Mouse (Mus musculus) layer of hippocampus, adult 6 months (tissue): ENCODE results near the gene Clec10a. TPM values are rescaled to one million over a fixed set of nuclear protein-coding genes. Genes with fewer than 3 reads are reported as not detected.

ENCODE experiments used
- long read RNA-seq, 2 experiments: library from polyadenylated mRNA; unstranded; transcript quantifications; one replicate each; pipeline ENCODE4 v2.0.0; 2019 to 2020
- polyA plus RNA-seq: library from polyadenylated mRNA; unstranded; fragments of <200 nt; fragmentation: Nextera tagmentation; gene quantifications from 2 replicates; pipeline ENCODE4 v1.2.3, GENCODE M21; 2021

The Clec10a gene
- polyA plus RNA-seq: 0.34 and 0.69 TPM in 2 replicates
- long read RNA-seq, experiment 1: 0 reads
- long read RNA-seq, experiment 2: 0 reads

GRCm38 (mm10) chr11:70155897-70156296 lies at the start of gene Clec10a:
TSS of gene Clec10a (plus strand) at chr11:70156197.

GRCm38 (mm10) chr11:70129926-70130379 lies 26.0 kb upstream of the Clec10a start, which contains the start of gene Mgl2:
TSS of gene Mgl2 (plus strand) at chr11:70130329.

GRCm38 (mm10) chr11:70212423-70212822 lies 56.4 kb downstream of the Clec10a start, which contains the start of gene Slc16a11:
TSS of gene Slc16a11 (plus strand) at chr11:70212752.

Other genes starting within 250 kb of the Clec10a start
- 20.7 and 21.7 TPM in 2 replicates for gene Gps2, start 242.3 kb upstream of the Clec10a start, polyA plus RNA-seq
- 766 and 767 TPM in 2 replicates for gene Eif5a, start 234.2 kb upstream of the Clec10a start, polyA plus RNA-seq
- gene Ybx2, start 220.4 kb upstream of the Clec10a start, polyA plus RNA-seq: 0.35 TPM in 1 of 2 replicates, not detected in the other
- 0.43 and 0.93 TPM in 2 replicates for gene Slc2a4, start 208.0 kb upstream of the Clec10a start, polyA plus RNA-seq
- not detected in 2 replicates for gene Cldn7, start 191.4 kb upstream of the Clec10a start, polyA plus RNA-seq
- gene Ctdnep1, start 175.0 kb upstream of the Clec10a start, polyA plus RNA-seq: 15.1 and 15.6 TPM in 2 replicates
- 101 and 106 TPM in 2 replicates for gene Elp5, start 173.7 kb upstream of the Clec10a start, polyA plus RNA-seq
- gene Gabarap, start 165.1 kb upstream of the Clec10a start, polyA plus RNA-seq: 359 and 408 TPM in 2 replicates
- 8.8 and 10.5 TPM in 2 replicates for gene Phf23, start 160.4 kb upstream of the Clec10a start, polyA plus RNA-seq
- gene Dvl2, start 155.6 kb upstream of the Clec10a start, polyA plus RNA-seq: 1.4 and 1.7 TPM in 2 replicates
- 61.5 and 64.6 TPM in 2 replicates for gene Acadvl, start 140.8 kb upstream of the Clec10a start, polyA plus RNA-seq
- 64.5 and 70.1 TPM in 2 replicates for gene Dlg4, start 139.3 kb upstream of the Clec10a start, polyA plus RNA-seq
- gene Asgr1, start 102.1 kb upstream of the Clec10a start, polyA plus RNA-seq: 0.48 and 2.2 TPM in 2 replicates
- gene Asgr2, start 63.6 kb upstream of the Clec10a start, polyA plus RNA-seq: not detected in 2 replicates
- gene Mgl2, start 25.9 kb upstream of the Clec10a start, polyA plus RNA-seq: 0.34 and 0.46 TPM in 2 replicates
- 4.8 and 6.3 TPM in 2 replicates for gene Slc16a11, start 56.6 kb downstream of the Clec10a start, polyA plus RNA-seq
- 2.4 and 3.5 TPM in 2 replicates for gene Slc16a13, start 64.9 kb downstream of the Clec10a start, polyA plus RNA-seq
- 0.25 and 0.31 TPM in 2 replicates for gene Bcl6b, start 73.6 kb downstream of the Clec10a start, polyA plus RNA-seq
- 75.4 and 84.9 TPM in 2 replicates for gene 0610010K14Rik, start 81.7 kb downstream of the Clec10a start, polyA plus RNA-seq
- 16.6 and 17.2 TPM in 2 replicates for gene Gm21988, start 83.6 kb downstream of the Clec10a start, polyA plus RNA-seq
- 921 and 941 TPM in 2 replicates for gene Rnasek, start 83.6 kb downstream of the Clec10a start, polyA plus RNA-seq
- 0.28 and 0.30 TPM in 2 replicates for gene Alox12, start 99.2 kb downstream of the Clec10a start, polyA plus RNA-seq
- 0.25 and 0.55 TPM in 2 replicates for gene Alox12e, start 166.4 kb downstream of the Clec10a start, polyA plus RNA-seq
- gene Alox15, start 195.8 kb downstream of the Clec10a start, polyA plus RNA-seq: not detected in 2 replicates